Mouse (Mus musculus) hindbrain, postnatal 0 days (tissue): Measurements from ENCODE around the gene Zfp800. TPM values are rescaled to one million over a fixed set of nuclear protein-coding genes. Genes with fewer than 3 reads are reported as not detected.
A peak's percentile ranks its signal among the peaks of the same experiment; 100 is the strongest.

ENCODE experiments used
- ATAC-seq: fragments of 200-750 bp; cut with Nextera tagmentation; 2 replicates; pipeline ENCODE4 v1.8.0; 2017; ENCODE audit warnings: mild to moderate bottlenecking, moderate TSS enrichment, moderate library complexity
- DNase-seq: peaks from one replicate; pipeline ENCODE4 v3.0.0-alpha.2; 2015; ENCODE audit warnings: low spot score
- H3K27ac ChIP-seq: fragments of 300-500 bp; sonication (generic); 2 replicates; pipeline ENCODE4 v1.5.1; 2014; ENCODE audit warnings: mild to moderate bottlenecking
- H3K27me3 ChIP-seq: fragments of 300-500 bp; sonication (generic); 2 replicates; pipeline ENCODE4 v1.6.1; 2014; ENCODE audit warnings: low read length, mixed read lengths; ENCODE audit not compliant: insufficient read depth
- H3K36me3 ChIP-seq: fragments of 300-500 bp; sonication (generic); 2 replicates; pipeline ENCODE4 v1.6.1; 2014; ENCODE audit warnings: low read length, mixed read lengths; ENCODE audit not compliant: insufficient read depth
- H3K4me1 ChIP-seq: fragments of 300-500 bp; sonication (generic); 2 replicates; pipeline ENCODE4 v1.6.1; 2014; ENCODE audit warnings: antibody characterized with exemption, low read length, mixed read lengths; ENCODE audit not compliant: insufficient read depth
- H3K4me2 ChIP-seq: fragments of 300-500 bp; sonication (generic); 2 replicates; pipeline ENCODE4 v1.6.1; 2014; ENCODE audit warnings: low read depth, mild to moderate bottlenecking, low read length, moderate library complexity, mixed read lengths
- H3K4me3 ChIP-seq: fragments of 300-500 bp; sonication (generic); 2 replicates; pipeline ENCODE4 v1.5.1; 2014; ENCODE audit warnings: low read length
- H3K9ac ChIP-seq: fragments of 300-500 bp; sonication (generic); replicated peaks from 2 replicates; pipeline ENCODE4 v1.6.1; 2014; ENCODE audit warnings: mild to moderate bottlenecking, low read length, moderate library complexity, mixed read lengths
- H3K9me3 ChIP-seq: fragments of 300-500 bp; sonication (generic); 2 replicates; pipeline ENCODE4 v1.6.1; 2016; ENCODE audit warnings: low read length, mixed read lengths
- CTCF ChIP-seq: IDR thresholded peaks from 2 replicates; pipeline ENCODE4 v1.5.1; 2016; ENCODE audit warnings: antibody characterized with exemption, control low read depth, low read depth
- WGBS: fragments of 180-500 bp; shearing (Covaris S2); extraction: QIAGEN DNeasy Blood & Tissue Kit; methylation state at CpG from one replicate; pipeline ENCODE4 v1.1.7; 2014; 5-methylcytosine and 5-hydroxymethylcytosine counted together
- polyA plus RNA-seq: library from polyadenylated mRNA; unstranded; fragments of >200 nt; fragmentation: Nextera tagmentation; extraction: Ambion mirVana; gene quantifications from 2 replicates; pipeline ENCODE4 v1.2.1, GENCODE M21; 2015
- total RNA-seq: library from RNA; depleted of rRNA; stranded (reverse); fragments of >200 nt; gene quantifications from 2 replicates; pipeline ENCODE4 v1.2.3, GENCODE M21; 2014

Gene Zfp800
- total and polyA plus RNA-seq, 2 experiments from 2014 or later: 14.5 to 21.8 TPM

DNA sequence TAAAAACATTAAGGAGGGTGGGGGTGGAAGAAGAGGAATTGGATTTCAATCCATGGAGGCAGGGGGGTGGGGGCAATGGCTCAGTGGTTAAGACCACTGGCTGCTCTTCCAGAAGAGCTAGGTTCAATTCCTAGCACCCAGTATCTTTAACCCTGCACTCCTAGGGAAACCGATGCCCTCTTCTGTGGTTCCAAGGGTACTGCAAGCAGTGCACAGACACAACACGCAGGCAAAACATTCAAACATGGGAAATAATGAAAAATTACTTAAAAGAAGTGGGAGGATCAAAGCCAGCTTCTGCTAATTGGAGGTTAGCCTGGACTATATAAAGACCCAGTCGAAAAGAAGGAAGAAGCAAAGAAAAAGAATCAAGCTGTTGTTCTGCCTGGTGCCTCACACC lies 921 bp upstream of the Zfp800 start:
- H3K36me3 ChIP-seq: no peaks in the 10 kb centered on the region
- H3K4me1 ChIP-seq: no peaks in the 10 kb centered on the region; the same call in 1 of the 2 replicates
- TF ChIP-seq CTCF: peak; percentile 38
- H3K9me3 ChIP-seq: no peaks in the 10 kb centered on the region
- DNase-seq: no peak
- H3K4me2 ChIP-seq: no peak overlapping the region
- WGBS: 83% methylated on average over 3 of the region's 3 CpGs
- ATAC-seq: no peak
- H3K4me3 ChIP-seq: no peak overlapping the region
- no peak overlapping the region for H3K27ac ChIP-seq
- no peak overlapping the region for H3K9ac ChIP-seq
- H3K27me3 ChIP-seq: no peaks in the 10 kb centered on the region

DNA sequence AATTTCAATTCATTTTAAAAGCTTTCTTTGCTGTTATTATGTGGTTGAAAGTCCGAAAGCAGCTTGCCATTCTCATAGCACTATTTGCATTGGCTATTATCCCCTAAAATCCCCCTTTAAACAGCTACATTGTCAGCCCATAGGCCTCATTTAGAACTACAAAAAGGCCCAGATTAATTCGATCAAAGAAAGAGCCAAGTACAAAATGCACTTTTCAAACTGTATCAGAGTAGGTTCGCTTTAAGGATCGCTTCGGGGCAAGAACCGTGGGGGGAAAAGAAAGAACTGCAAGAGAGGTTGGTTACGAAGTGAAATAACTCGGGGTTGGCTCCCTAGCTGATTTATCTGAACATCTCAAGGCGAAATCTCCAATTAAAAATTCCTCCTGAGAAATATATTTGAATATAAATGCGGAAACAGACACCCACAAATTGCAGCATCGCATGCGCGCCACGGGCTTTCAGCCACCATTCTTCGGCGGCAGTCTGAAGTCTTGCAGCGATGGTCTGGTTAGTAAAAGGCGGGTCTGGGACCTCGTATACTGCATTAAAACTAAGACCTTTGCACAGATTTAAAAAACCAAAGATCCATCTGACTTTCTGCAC lies 850 bp downstream of the Zfp800 start:
- H3K9ac ChIP-seq: peak overlapping the region; percentile 43; the same call in 1 of the 2 replicates
- 2% methylated on average over 19 of the region's 19 CpGs for WGBS
- ATAC-seq (no peak), DNase-seq (peak; percentile 61)
- no peak overlapping the region; the same call in 1 of the 2 replicates for H3K27ac ChIP-seq
- peak overlapping the region; percentile 94 for H3K4me2 ChIP-seq
- H3K4me1 ChIP-seq: no peaks in the 10 kb centered on the region; the same call in 1 of the 2 replicates
- no peaks in the 10 kb centered on the region for H3K36me3 ChIP-seq
- TF ChIP-seq CTCF: no peak
- H3K9me3 ChIP-seq: no peaks in the 10 kb centered on the region
- H3K27me3 ChIP-seq: no peaks in the 10 kb centered on the region
- peak overlapping the region; percentile 47 for H3K4me3 ChIP-seq

DNA sequence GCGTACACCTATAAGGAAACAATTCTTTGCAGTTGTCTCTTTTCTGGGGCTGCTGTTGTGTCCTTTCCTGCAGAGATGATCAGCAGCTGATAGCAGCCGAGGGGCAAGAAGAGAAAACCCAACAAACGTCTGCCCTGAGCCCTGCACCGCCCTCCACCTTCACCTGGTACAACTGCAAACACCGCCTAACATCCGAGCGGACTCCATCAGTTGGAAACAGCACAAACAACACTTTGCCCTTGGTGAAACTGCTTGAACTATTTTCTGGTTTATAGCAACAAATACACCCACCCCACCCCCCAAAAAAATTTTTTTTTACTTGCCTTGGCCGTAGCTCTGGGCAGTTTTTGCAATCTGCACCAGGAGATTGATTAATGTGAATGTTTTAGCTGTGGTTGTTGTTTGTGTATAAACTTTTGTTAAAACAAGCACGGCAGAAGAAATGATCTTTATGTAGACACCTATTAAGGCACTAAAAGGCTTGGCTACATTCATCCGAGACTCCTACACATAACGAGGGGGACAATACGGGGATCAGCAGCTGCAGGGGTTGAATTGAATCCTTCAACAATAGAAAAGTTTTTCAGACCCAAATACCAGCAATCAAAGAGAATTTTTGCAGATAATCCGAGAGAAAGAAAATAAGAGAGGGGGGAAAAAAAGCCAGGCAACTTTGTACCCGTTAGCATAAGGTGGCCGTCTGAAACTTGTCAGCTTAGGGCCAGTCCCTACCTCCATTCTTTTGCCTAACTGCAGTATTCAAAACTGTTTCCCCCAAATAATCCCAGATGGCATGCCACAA lies 1.6 kb downstream of the Zfp800 start:
- H3K27me3 ChIP-seq: no peaks in the 10 kb centered on the region
- no peaks in the 10 kb centered on the region for H3K9me3 ChIP-seq
- no peak for TF ChIP-seq CTCF
- no peak overlapping the region for H3K9ac ChIP-seq
- WGBS: 35% methylated on average over 15 of the region's 15 CpGs
- peak overlapping the region; percentile 94 for H3K4me2 ChIP-seq
- H3K4me1 ChIP-seq: no peaks in the 10 kb centered on the region; the same call in 1 of the 2 replicates
- ATAC-seq (no peak), DNase-seq (no peak)
- H3K4me3 ChIP-seq: peak overlapping the region; percentile 47
- no peak overlapping the region for H3K27ac ChIP-seq
- no peaks in the 10 kb centered on the region for H3K36me3 ChIP-seq

DNA sequence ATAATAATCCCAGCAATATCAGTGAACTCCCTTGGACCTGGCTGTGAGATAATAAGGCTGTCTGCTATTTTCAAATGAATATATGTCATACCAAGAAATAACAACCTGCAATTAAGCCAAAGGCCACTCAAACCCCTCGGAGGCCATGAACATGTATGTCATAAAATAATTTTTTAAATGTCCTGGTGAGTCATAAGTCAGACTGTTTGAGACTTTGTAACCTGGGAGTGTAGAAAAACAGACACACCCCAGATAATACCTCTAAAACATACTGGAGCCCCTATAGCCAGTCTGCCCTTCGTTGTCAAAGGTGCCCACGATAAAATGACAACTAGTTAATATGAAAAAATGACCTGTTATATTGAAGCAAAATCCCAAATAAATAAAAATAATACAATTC lies 8.8 kb downstream of the Zfp800 start:
- 86% methylated on average over 3 of the region's 3 CpGs for WGBS
- no peaks in the 10 kb centered on the region for H3K36me3 ChIP-seq
- no peak overlapping the region for H3K27ac ChIP-seq
- H3K9me3 ChIP-seq: no peaks in the 10 kb centered on the region
- ATAC-seq (no peak), DNase-seq (no peak)
- no peaks in the 10 kb centered on the region for H3K4me1 ChIP-seq
- no peaks in the 10 kb centered on the region for H3K27me3 ChIP-seq
- no peak for TF ChIP-seq CTCF
- no peak overlapping the region for H3K4me2 ChIP-seq
- no peak overlapping the region for H3K9ac ChIP-seq
- no peak overlapping the region for H3K4me3 ChIP-seq

DNA sequence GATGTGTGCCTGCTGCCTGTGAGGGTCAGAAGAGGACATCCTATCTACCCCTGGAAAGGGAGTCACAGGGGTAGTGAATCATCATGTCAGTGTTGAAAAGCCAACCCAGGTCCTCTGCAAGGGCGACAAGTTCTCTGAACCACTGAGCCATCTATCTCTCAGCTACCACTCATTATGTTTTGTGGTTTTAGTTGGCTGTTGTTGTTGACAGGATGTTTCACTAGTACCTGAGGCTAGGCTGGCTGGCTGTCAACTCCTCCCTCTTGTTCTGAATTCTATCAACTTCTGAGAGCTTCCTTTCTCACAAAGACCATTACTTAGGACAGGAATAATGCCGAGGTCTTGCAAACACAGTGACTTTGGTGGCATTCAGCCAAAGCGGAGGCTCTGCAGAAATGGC lies 12.6 kb downstream of the Zfp800 start:
- ATAC-seq (no peak), DNase-seq (no peak)
- H3K9ac ChIP-seq: no peak overlapping the region
- WGBS: 89% methylated on average over 3 of the region's 3 CpGs
- no peak overlapping the region for H3K27ac ChIP-seq
- no peaks in the 10 kb centered on the region for H3K36me3 ChIP-seq
- no peak overlapping the region for H3K4me2 ChIP-seq
- no peaks in the 10 kb centered on the region for H3K9me3 ChIP-seq
- no peak for TF ChIP-seq CTCF
- no peak overlapping the region for H3K4me3 ChIP-seq
- no peaks in the 10 kb centered on the region for H3K4me1 ChIP-seq
- no peaks in the 10 kb centered on the region for H3K27me3 ChIP-seq

DNA sequence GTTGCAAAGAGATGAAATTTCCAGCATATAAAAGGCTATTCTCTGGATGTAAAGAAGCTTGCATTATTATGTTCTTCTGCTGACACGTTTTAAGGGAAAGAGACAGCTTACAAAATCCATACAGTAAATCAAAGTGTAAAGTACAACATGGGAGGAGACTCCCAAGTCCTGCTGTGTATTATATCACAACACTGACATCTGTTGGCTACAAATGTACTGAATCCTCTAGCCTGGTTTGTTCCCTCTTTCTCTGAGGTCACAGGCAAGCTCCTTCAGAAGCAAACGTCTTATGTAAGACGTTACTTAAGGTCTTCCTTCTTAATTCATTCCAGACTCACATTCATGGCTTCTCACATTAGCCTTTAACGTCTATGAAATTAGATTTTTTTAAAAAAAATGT lies 15.8 kb downstream of the Zfp800 start:
- Histone ChIP-seq H3K9me3 (no peaks in the 10 kb centered on the region), H3K9ac (no peak overlapping the region), H3K4me3 (no peak overlapping the region), H3K4me2 (no peak overlapping the region), H3K4me1 (no peaks in the 10 kb centered on the region), H3K27ac (no peak overlapping the region), H3K36me3 (no peaks in the 10 kb centered on the region), H3K27me3 (no peaks in the 10 kb centered on the region)
- ATAC-seq (no peak), DNase-seq (peak; percentile 43)
- peak; percentile 53 for TF ChIP-seq CTCF
- 53% methylated on average over 4 of the region's 4 CpGs for WGBS
